Mouse (Mus musculus) frontal cortex, adult (tissue): ENCODE measurements around the gene Ovca2.

Experiments
- ATAC-seq: cut with Nextera tagmentation; 2 replicates; pipeline ENCODE4 v1.9.2; 2017; ENCODE audit warnings: mild to moderate bottlenecking, moderate library complexity, mixed read lengths; ENCODE audit not compliant: low TSS enrichment

Gene Ovca2

GRCm38 (mm10) chr11:75170136-75170751, 8.4 kb downstream of the Ovca2 start:
- ATAC-seq, result peak; percentile 32

GRCm38 (mm10) chr11:75169405-75170080, 9.1 kb downstream of the Ovca2 start, which contains the start of gene Hic1:
Hic1 (minus strand) TSS chr11:75169519.
- ATAC-seq, result no peak

GRCm38 (mm10) chr11:75168590-75169361, 9.9 kb downstream of the Ovca2 start:
- no peak for ATAC-seq

GRCm38 (mm10) chr11:75167643-75168589, 10.7 kb downstream of the Ovca2 start:
- no peak for ATAC-seq

GRCm38 (mm10) chr11:75166861-75167642, 11.6 kb downstream of the Ovca2 start:
- no peak for ATAC-seq

GRCm38 (mm10) chr11:75166193-75166842, 12.3 kb downstream of the Ovca2 start:
- no peak for ATAC-seq

DNA sequence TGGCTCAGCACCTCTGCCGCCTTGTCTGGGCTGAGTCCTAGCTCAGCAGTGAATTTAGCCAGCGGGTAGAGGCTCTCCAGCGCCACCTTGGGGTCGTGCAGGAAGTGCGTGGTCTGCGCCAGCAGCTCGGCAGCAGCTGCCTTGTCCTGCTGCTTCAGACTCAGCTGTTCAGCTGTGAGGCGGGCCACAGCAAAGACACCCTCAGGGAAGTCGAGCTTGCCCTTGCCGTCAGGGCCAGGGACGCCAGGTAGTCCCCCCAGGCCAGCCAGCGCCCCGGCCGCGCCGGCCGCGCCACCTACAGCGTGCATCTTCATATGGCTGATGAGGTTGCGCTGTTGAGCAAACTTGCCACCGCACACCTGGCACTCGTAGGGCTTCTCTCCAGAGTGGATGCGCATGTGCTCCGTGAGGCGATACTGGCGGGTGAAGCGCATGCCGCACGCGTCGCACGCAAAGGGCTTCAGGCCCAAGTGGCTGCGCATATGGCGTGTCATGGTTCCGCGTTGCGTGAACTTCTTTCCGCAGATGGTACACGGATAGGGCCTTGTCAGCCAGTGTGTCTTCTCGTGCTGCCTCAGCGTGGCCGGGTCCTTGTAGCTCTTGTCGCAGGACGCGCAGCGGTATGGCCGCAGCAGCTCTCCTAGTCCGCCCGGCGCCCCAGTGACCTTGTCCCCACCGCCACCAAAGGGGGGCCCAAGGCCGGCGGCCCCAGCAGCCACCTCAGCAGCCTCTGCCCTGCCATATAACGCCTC, 13.0 kb downstream of the Ovca2 start:
- ATAC-seq, result peak; percentile 41

- no peak for ATAC-seq
Measured at GRCm38 (mm10) chr11:75164750-75165149, 13.9 kb downstream of the Ovca2 start.

DNA sequence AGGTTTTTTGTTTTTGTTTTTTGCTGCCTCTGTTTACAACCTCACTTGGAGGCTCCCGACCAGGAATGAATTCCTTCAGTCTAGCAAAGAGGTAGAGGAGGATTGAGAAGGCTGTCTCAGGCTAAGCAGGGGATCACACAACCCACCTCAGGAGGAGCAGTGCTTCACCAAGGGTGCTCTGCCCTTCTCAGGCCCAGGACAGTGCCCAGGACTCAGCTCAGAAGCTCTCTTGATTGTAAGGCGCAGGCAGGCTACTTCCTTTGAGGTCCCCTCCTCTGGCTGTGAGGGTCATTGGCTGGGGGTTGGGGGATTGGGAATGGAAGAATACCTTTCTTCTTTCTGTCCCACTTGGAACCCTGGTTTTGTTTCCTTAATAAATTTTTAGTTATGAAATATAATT, 14.6 kb downstream of the Ovca2 start:
- no peak for ATAC-seq

- no peak for ATAC-seq
Measured at GRCm38 (mm10) chr11:75163379-75163778, 15.3 kb downstream of the Ovca2 start.

GRCm38 (mm10) chr11:75162591-75163080, 16.0 kb downstream of the Ovca2 start:
- no peak for ATAC-seq

DNA sequence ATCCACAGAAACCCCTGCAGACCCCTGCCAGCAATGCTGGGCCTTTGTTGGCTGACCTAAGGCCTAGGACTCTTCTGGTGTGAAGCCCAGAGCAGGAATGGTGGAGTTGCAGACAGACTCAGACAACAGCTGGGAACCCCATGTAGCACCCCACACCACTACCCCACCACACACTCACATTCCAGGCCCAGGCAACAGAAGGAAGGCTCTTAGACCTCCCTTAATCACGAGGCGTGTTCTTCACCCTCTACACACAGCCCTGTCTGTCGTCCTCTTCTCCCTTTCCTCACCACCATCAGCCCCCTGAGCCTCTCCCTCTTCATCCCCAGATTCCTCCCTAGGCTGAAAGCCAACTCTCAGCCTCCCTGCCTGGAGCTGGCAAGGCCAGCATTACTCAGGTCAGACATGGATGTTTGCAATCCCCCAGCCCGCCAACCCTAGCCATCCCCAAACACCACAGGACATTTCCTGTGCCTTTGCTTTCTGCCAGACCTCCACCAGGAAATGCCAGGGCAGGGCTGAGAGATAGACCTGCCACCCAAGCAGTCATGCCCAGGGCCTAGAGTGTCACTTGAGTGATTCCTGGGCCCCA, 17.1 kb downstream of the Ovca2 start:
- no peak for ATAC-seq

DNA sequence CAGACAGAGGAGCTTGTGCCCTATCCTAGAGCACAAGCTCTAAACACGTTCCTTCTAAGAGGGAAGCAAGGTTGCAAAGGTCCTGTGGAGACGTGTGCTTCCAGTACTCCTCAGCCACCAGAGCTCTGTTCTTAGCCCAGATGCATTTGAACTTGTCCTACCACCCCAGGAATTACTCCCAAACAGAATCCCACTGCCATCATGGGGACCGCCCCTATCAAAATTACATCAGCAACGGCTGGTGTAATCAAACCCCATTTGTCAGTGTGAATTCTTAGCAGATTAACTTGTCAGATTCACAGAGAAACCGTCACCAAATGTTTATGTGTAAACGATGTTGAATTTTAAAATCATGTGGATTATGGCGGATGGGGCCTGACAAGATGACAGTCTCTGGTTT, 17.7 kb downstream of the Ovca2 start:
- no peak for ATAC-seq

GRCm38 (mm10) chr11:75159564-75159963, 19.1 kb downstream of the Ovca2 start:
- ATAC-seq, result no peak

DNA sequence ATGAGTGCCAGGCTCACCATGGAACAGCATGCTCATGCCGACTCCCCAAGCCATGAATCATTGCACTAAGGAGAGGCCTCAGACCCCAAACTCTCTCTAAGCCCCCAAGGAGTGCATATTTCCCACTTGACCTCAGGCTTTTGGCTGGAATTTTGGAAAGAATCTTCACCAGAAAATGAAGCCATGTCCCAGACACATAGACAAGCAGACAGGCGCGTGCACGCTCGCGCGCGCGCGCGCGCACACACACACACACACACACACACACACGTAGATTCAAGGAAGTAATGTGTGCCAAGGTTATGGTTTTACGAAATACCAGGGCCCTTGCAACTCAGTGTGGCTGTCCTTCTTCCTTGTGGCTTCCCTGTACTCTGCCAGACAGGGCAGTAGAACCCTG, 20.2 kb downstream of the Ovca2 start:
- ATAC-seq, result no peak

DNA sequence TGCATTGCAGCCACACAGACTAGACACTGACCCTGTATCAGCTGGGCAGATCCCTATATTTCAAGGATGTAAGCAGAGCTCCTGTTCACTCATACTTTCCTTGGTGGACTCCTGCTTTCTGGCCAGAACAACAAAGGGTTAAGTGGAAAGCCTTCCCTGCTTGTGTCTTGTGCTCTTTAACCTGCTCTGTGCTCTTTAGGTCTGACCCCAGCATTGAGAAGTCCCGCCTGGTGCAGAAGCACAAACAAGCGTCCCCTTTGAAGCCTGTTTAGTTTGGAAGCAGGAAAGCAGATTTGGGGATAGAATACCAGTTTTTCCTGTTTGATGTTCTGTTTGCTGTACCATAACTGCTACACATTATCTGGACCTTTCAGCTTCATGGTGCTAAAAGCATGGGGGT, 20.7 kb downstream of the Ovca2 start:
- no peak for ATAC-seq

DNA sequence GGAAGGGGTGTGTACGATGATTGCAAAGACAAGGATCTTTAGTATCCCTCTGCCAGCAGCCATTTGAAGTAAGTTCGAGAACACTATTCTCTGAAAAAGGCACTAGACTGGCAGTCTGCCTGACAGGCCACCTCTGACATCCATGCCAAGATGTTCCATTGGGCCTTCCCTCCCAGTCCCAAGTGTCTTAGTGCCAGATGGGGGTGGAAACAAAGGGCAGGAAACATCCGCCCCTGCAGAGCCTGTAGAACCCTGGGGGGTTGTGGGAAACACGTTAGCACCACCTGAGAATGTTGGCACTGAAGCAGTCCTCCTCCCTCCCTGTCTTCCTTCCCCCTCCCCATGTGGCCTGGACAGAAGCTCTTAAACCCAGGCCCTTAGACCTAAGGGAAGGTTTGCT, 21.6 kb downstream of the Ovca2 start:
- no peak for ATAC-seq

- no peak for ATAC-seq
Measured at GRCm38 (mm10) chr11:75156416-75156815, 22.2 kb downstream of the Ovca2 start.

- ATAC-seq, result no peak
Measured at GRCm38 (mm10) chr11:75155985-75156384, 22.6 kb downstream of the Ovca2 start.
